In genomic region chr7:79780647-79781626, GRCm38 (mm10) we compare ENCODE assay signal across 8 mouse cellular contexts. TPM values are rescaled to one million over a fixed set of nuclear protein-coding genes. Genes with fewer than 3 reads are reported as not detected.
DNase-seq lines count a peak whose midpoint lies in the region; ATAC-seq and TF ChIP-seq lines count a peak whose summit lies in the region.

No protein-coding gene starts in this region.

- H3K4me1 ChIP-seq in hindbrain, postnatal 0 days (ENCODE audit: insufficient read depth, low read length) = no peaks in the 10 kb centered on the region

- H3K4me3 ChIP-seq in hindbrain, postnatal 0 days (ENCODE audit: low read length) = peak overlapping the region; percentile 21; the same call in 1 of the 2 replicates

- TF ChIP-seq CTCF in hindbrain, postnatal 0 days (IDR thresholded peaks at IDR 0.05; ENCODE audit: low read depth) = peak; percentile 97

- DNase-seq in gastrocnemius, adult 8-10 months (ENCODE audit: low spot score in 2 of 2) = peak; percentile 48 to 62
- peak; percentile 85 for DNase-seq in hindbrain, postnatal 0 days (ENCODE audit: low spot score)
- DNase-seq in left cerebral cortex, adult 18-20 months (ENCODE audit: low spot score in 2 of 2) = peak; percentile 70 to 83
- DNase-seq in lung, postnatal 4 days = peak; percentile 63 to 84
- peak; percentile 95 for DNase-seq in retina, embryonic 14.5 days (ENCODE audit: low spot score)
- peak; percentile 45 for DNase-seq in urinary bladder, adult 2 months (ENCODE audit: low spot score)

- 34% methylated on average over 16 of the region's 16 CpGs for WGBS in hindbrain, postnatal 0 days

- no peaks in the 10 kb centered on the region for H3K27me3 ChIP-seq in hindbrain, postnatal 0 days (ENCODE audit: insufficient read depth, low read length)

- H3K27ac ChIP-seq in hindbrain, postnatal 0 days = no peak overlapping the region

- ATAC-seq in activated CD4-positive, CD25-positive, alpha-beta regulatory T cell, adult 4 months = peak; percentile 66
- ATAC-seq in common myeloid progenitor, adult 5-6 weeks (replicated peaks; ENCODE audit: low read depth, poor library complexity, severe bottlenecking) = peak; percentile 94
- ATAC-seq in hindbrain, postnatal 0 days = peak; percentile 77

- H3K4me2 ChIP-seq in hindbrain, postnatal 0 days (ENCODE audit: low read depth, low read length) = peak overlapping the region; percentile 52

- no peak overlapping the region; the same call in 1 of the 2 replicates for H3K9ac ChIP-seq in hindbrain, postnatal 0 days (replicated peaks; ENCODE audit: low read length)

- H3K36me3 ChIP-seq in hindbrain, postnatal 0 days (ENCODE audit: insufficient read depth, low read length) = no peaks in the 10 kb centered on the region

- no peaks in the 10 kb centered on the region for H3K9me3 ChIP-seq in hindbrain, postnatal 0 days (ENCODE audit: low read length)

RNA-seq across cellular contexts. Expression of gene Mesp1, which starts 12.7 kb away (rescaled TPM):
- not detected for polyA plus RNA-seq in activated CD4-positive, CD25-positive, alpha-beta regulatory T cell, adult 4 months (2017; shearing (Covaris generic))
- total RNA-seq in common myeloid progenitor, adult 5-6 weeks (2017) = not detected in 2 replicates
- total RNA-seq in gastrocnemius, adult 8-10 months (2022) = not detected
- total RNA-seq in hindbrain, postnatal 0 days (2014; rRNA removed) = 0.32 and 0.52 TPM in 2 replicates
- polyA plus RNA-seq in hindbrain, postnatal 0 days (2015; fragmentation: Nextera tagmentation; extraction: Ambion mirVana) = 0.63 and 0.83 TPM in 2 replicates
- total RNA-seq in left cerebral cortex, adult 18-20 months (2021) = under 1 TPM in 1 of 2 experiments, not detected in 1; 0.28 TPM
- 0.08 TPM in 1 of 2 replicates, not detected in the other for polyA plus RNA-seq in urinary bladder, adult 2 months (2012; rRNA removed)

RNA-seq across cellular contexts. Expression of gene Mesp2, which starts 29.6 kb away (rescaled TPM):
- not detected for polyA plus RNA-seq in activated CD4-positive, CD25-positive, alpha-beta regulatory T cell, adult 4 months (2017; shearing (Covaris generic))
- total RNA-seq in common myeloid progenitor, adult 5-6 weeks (2017) = 1.2 TPM in 1 of 2 replicates, not detected in the other
- not detected for total RNA-seq in gastrocnemius, adult 8-10 months (2022)
- 1.5 and 1.7 TPM in 2 replicates for total RNA-seq in hindbrain, postnatal 0 days (2014; rRNA removed)
- polyA plus RNA-seq in hindbrain, postnatal 0 days (2015; fragmentation: Nextera tagmentation; extraction: Ambion mirVana) = 1.1 and 1.5 TPM in 2 replicates
- total RNA-seq in left cerebral cortex, adult 18-20 months (2021) = 1 to 10 TPM; 1.6 to 2.0 TPM
- 0.03 and 0.10 TPM in 2 replicates for polyA plus RNA-seq in urinary bladder, adult 2 months (2012; rRNA removed)

RNA-seq across cellular contexts. Expression of gene Wdr93, which starts 38.0 kb away (rescaled TPM):
- polyA plus RNA-seq in activated CD4-positive, CD25-positive, alpha-beta regulatory T cell, adult 4 months (2017; shearing (Covaris generic)) = under 1 TPM in 1 of 2 experiments, not detected in 1; 0.27 TPM
- total RNA-seq in common myeloid progenitor, adult 5-6 weeks (2017) = not detected in 2 replicates
- total RNA-seq in gastrocnemius, adult 8-10 months (2022) = under 1 TPM in 2 of 4 experiments, not detected in 2; 0.11 to 0.13 TPM
- total RNA-seq in hindbrain, postnatal 0 days (2014; rRNA removed) = 0.54 and 1.3 TPM in 2 replicates
- 0.24 and 0.30 TPM in 2 replicates for polyA plus RNA-seq in hindbrain, postnatal 0 days (2015; fragmentation: Nextera tagmentation; extraction: Ambion mirVana)
- under 1 TPM in 1 of 2 experiments, not detected in 1; 0.21 TPM for total RNA-seq in left cerebral cortex, adult 18-20 months (2021)
- polyA plus RNA-seq in urinary bladder, adult 2 months (2012; rRNA removed) = 0.15 and 0.29 TPM in 2 replicates

RNA-seq across cellular contexts. Expression of gene Pex11a, which starts 38.0 kb away (rescaled TPM):
- 1 to 10 TPM; 2.6 to 2.7 TPM for polyA plus RNA-seq in activated CD4-positive, CD25-positive, alpha-beta regulatory T cell, adult 4 months (2017; shearing (Covaris generic))
- total RNA-seq in common myeloid progenitor, adult 5-6 weeks (2017) = 3.1 and 4.5 TPM in 2 replicates
- total RNA-seq in gastrocnemius, adult 8-10 months (2022) = 10 to 100 TPM; 12.3 to 17.2 (median 12.7) TPM
- total RNA-seq in hindbrain, postnatal 0 days (2014; rRNA removed) = 2.9 and 3.2 TPM in 2 replicates
- polyA plus RNA-seq in hindbrain, postnatal 0 days (2015; fragmentation: Nextera tagmentation; extraction: Ambion mirVana) = 13.5 and 14.0 TPM in 2 replicates
- 10 to 100 TPM; 10.9 to 11.9 TPM for total RNA-seq in left cerebral cortex, adult 18-20 months (2021)
- 7.1 and 7.9 TPM in 2 replicates for polyA plus RNA-seq in urinary bladder, adult 2 months (2012; rRNA removed)

RNA-seq across cellular contexts. Expression of gene Plin1, which starts 48.2 kb away (rescaled TPM):
- not detected for polyA plus RNA-seq in activated CD4-positive, CD25-positive, alpha-beta regulatory T cell, adult 4 months (2017; shearing (Covaris generic))
- total RNA-seq in common myeloid progenitor, adult 5-6 weeks (2017) = not detected in 2 replicates
- total RNA-seq in gastrocnemius, adult 8-10 months (2022) = 10 to 100 TPM in 2 of 4 experiments, 1 to 10 TPM in 2; 1.7 to 34.7 (median 15.1) TPM
- total RNA-seq in hindbrain, postnatal 0 days (2014; rRNA removed) = 0.21 and 7.3 TPM in 2 replicates
- 0.33 and 0.44 TPM in 2 replicates for polyA plus RNA-seq in hindbrain, postnatal 0 days (2015; fragmentation: Nextera tagmentation; extraction: Ambion mirVana)
- not detected for total RNA-seq in left cerebral cortex, adult 18-20 months (2021)
- polyA plus RNA-seq in urinary bladder, adult 2 months (2012; rRNA removed) = 18.0 and 30.2 TPM in 2 replicates

Comparison
In these comparisons a context has a peak if more than half of its experiments do, and no peak if none do; other contexts are left out.
1. DNase-seq: peak in every context shown above with its lines; median percentile 95 in retina, embryonic 14.5 days; 85 in hindbrain, postnatal 0 days; 76 in left cerebral cortex, adult 18-20 months; 74 in lung, postnatal 4 days; 55 in gastrocnemius, adult 8-10 months; 45 in urinary bladder, adult 2 months.